Mouse (Mus musculus) kidney, postnatal 0 days (tissue): ENCODE results near the gene Dxo. TPM values are rescaled to one million over a fixed set of nuclear protein-coding genes. Genes with fewer than 3 reads are reported as not detected.
"Not testable (repeated sequence)": the region's sequence is repeated elsewhere in the genome, so short reads cannot be mapped to it uniquely, and the experiment has no call there.

Source experiments
- ATAC-seq: fragments of 200-750 bp; cut with Nextera tagmentation; replicated peaks from 2 replicates; pipeline ENCODE4 v1.8.0; 2017; ENCODE audit warnings: low read depth, moderate number of reproducible peaks, moderate TSS enrichment, moderate library complexity; ENCODE audit not compliant: low FRiP score
- DNase-seq: peaks from one replicate; pipeline ENCODE4 v3.0.0-alpha.2; 2016; ENCODE audit warnings: low spot score
- H3K27ac ChIP-seq: fragments of 300-500 bp; sonication (generic); 2 replicates; pipeline ENCODE4 v1.5.1; 2014; ENCODE audit warnings: mild to moderate bottlenecking
- H3K27me3 ChIP-seq: fragments of 300-500 bp; sonication (generic); 2 replicates; pipeline ENCODE4 v1.6.1; 2014; ENCODE audit warnings: low read length, mixed read lengths; ENCODE audit not compliant: insufficient read depth
- H3K36me3 ChIP-seq: fragments of 300-500 bp; sonication (generic); 2 replicates; pipeline ENCODE4 v1.6.1; 2014; ENCODE audit warnings: low read length, mixed read lengths; ENCODE audit not compliant: insufficient read depth
- H3K4me1 ChIP-seq: fragments of 300-500 bp; sonication (generic); replicated peaks from 2 replicates; pipeline ENCODE4 v1.6.1; 2014; ENCODE audit warnings: antibody characterized with exemption, low read length, mixed read lengths; ENCODE audit not compliant: insufficient read depth
- H3K4me2 ChIP-seq: fragments of 300-500 bp; sonication (generic); 2 replicates; pipeline ENCODE4 v1.6.1; 2014; ENCODE audit warnings: mild to moderate bottlenecking, low read length, moderate library complexity, mixed read lengths
- H3K4me3 ChIP-seq: fragments of 300-500 bp; sonication (generic); replicated peaks from 2 replicates; pipeline ENCODE4 v1.5.1; 2014; ENCODE audit warnings: low read depth, low read length
- H3K9ac ChIP-seq: fragments of 300-500 bp; sonication (generic); 2 replicates; pipeline ENCODE4 v1.6.1; 2014; ENCODE audit warnings: low read depth, low read length
- H3K9me3 ChIP-seq: fragments of 300-500 bp; sonication (generic); replicated peaks from 2 replicates; pipeline ENCODE4 v1.6.1; 2016; ENCODE audit warnings: low read length, inconsistent platforms, mixed read lengths
- CTCF ChIP-seq: IDR thresholded peaks from 2 replicates; pipeline ENCODE4 v1.5.1; 2016; ENCODE audit warnings: antibody characterized with exemption, low read depth, mild to moderate bottlenecking, moderate library complexity
- WGBS: fragments of 180-500 bp; shearing (Covaris S2); extraction: QIAGEN DNeasy Blood & Tissue Kit; methylation state at CpG from one replicate; pipeline ENCODE4 v1.1.7; 2014; 5-methylcytosine and 5-hydroxymethylcytosine counted together
- polyA plus RNA-seq: library from polyadenylated mRNA; unstranded; fragments of >200 nt; fragmentation: Nextera tagmentation; extraction: Ambion mirVana; gene quantifications from 2 replicates; pipeline ENCODE4 v1.2.1, GENCODE M21; 2015

The Dxo gene
- polyA plus RNA-seq, result 48.2 and 49.7 TPM in 2 replicates

DNA sequence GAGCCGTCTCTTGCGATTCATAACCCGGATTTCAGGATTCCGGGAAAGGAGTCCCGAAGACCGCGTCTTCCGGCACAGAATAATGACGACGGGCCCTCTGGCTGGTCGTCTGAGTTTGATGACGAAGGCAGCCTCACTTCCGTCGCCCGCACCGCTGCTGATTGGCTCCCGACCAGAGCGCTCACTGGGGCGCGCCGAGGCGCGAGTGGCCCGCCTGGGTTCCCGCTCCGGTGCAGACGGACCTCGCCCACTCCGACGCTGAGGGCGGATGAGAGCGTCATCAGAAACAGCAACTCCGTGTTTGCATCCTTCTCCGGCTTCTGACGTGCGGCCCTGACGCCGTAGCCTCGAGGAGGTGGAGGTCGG is at the start of gene Dxo, which contains the start of gene Stk19:
Dxo (plus strand) TSS at position 164 of the 366 bp plus-strand sequence.
Stk19 (minus strand) TSS at position 90 of the 366 bp plus-strand sequence.
- Histone ChIP-seq H3K36me3 (peaks cover 35% of the 10 kb centered on the region), H3K27me3 (no peaks in the 10 kb centered on the region), H3K9ac (peak within 1 kb of the TSS; percentile 72), H3K4me1 (peaks cover 5% of the 10 kb centered on the region; the same call in 1 of the 2 replicates), H3K27ac (peak within 1 kb of the TSS; percentile 77), H3K4me3 (peak within 1 kb of the TSS; percentile 80), H3K4me2 (peak within 1 kb of the TSS; percentile 83), H3K9me3 (no peaks in the 10 kb centered on the region)
- WGBS, result under 1% methylated on average over 40 of the region's 40 CpGs
- ATAC-seq, result peak; percentile 91
- peak; percentile 97 for DNase-seq
- TF ChIP-seq CTCF, result no peak

DNA sequence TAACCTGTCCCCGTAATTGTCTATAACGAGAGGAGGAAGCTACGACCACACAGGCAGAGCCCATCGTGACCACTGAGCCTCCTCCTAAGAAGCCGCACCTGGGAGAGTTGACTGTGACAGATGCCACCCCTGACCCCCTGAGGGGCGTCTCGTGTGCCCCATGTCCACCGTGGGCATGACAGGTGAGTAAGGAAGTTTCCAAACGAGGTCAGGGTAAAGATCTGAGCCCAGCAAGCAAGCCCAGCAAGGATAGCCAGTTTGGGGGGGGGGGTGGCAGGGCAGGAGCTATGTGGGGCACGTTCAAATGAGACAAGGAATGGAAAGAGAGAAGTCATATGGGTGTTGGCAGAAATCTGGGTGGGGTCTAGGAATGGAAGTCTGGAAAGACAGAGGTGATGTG is 41.8 kb upstream of the Dxo start:
- H3K9ac ChIP-seq, result no peak overlapping the region
- no peak overlapping the region for H3K4me3 ChIP-seq
- H3K27me3 ChIP-seq, result no peaks in the 10 kb centered on the region
- H3K4me2 ChIP-seq, result no peak overlapping the region
- H3K4me1 ChIP-seq, result no peaks in the 10 kb centered on the region
- no peak overlapping the region for H3K27ac ChIP-seq
- no peaks in the 10 kb centered on the region for H3K9me3 ChIP-seq
- no peak for ATAC-seq
- 86% methylated on average over 10 of the region's 10 CpGs for WGBS
- TF ChIP-seq CTCF, result no peak
- DNase-seq, result no peak
- no peaks in the 10 kb centered on the region for H3K36me3 ChIP-seq

DNA sequence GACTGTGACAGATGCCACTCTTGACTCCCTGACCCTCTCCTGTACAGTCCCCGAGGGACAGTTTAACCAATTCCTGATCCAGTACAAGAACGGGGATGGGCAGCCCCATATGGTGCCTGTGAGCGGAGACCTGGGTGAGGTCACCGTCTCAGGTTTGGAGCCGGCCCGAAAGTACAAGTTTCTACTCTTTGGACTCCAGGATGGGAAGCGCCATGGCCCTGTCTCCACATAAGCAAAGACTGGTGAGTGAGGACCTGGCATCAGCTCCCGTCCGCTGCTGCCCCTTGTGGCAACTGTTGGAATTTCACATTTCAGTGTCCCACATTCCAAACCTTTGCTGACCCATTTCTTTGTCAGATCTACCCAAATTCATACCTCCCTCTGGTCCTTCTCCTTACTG is 41.2 kb upstream of the Dxo start:
- H3K27ac ChIP-seq, result no peak overlapping the region
- no peaks in the 10 kb centered on the region for H3K27me3 ChIP-seq
- no peak overlapping the region for H3K4me2 ChIP-seq
- no peak overlapping the region for H3K9ac ChIP-seq
- no peaks in the 10 kb centered on the region for H3K9me3 ChIP-seq
- no peaks in the 10 kb centered on the region for H3K4me1 ChIP-seq
- WGBS, result 62% methylated on average over 9 of the region's 9 CpGs
- no peak; the same call in 1 of the 2 replicates for ATAC-seq
- TF ChIP-seq CTCF, result peak; percentile 60
- no peaks in the 10 kb centered on the region for H3K36me3 ChIP-seq
- DNase-seq, result peak; percentile 3
- no peak overlapping the region for H3K4me3 ChIP-seq

DNA sequence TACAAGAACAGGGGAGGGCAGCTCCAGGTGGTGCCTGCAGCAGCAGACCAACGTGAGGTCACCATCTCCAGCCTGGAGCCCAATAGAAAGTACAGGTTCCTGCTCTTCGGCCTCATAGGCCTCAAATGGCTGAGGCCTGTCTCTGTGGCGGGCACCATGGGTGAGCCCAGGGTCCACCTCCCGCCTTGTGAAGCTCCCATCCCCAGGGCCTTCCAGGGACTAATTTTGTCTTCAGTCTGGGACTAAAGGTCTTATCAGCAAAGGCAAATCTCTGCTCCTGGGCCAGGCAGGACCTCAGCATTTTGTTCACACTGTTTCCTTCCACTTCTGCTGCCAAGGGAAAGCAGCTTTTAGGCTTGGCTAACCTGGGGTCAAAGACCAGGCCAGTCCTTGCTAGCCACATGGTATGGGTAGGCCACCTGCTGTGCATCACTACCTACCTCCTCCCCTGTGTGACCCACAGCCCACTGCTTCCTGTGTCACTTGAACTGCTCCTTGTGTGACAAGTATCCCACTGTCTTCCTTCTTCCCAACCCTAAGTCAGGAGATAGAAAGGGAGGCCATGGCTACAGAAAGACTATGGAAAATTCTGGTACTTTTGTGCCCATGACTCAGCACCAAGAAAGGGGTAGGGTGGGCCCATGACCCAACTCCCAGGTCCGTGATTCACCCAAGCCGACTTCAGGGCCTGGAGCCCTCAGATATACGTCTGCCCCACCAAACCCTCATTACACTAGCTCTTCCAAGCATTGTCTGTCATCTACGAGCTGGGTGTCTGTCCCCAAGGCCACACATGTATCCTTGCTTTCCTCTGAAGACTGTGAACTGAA is 40.3 kb upstream of the Dxo start:
- H3K4me2 ChIP-seq, result no peak overlapping the region
- DNase-seq (no peak), ATAC-seq (no peak)
- no peaks in the 10 kb centered on the region for H3K27me3 ChIP-seq
- 82% methylated on average over 8 of the region's 8 CpGs for WGBS
- H3K9me3 ChIP-seq, result no peaks in the 10 kb centered on the region
- no peaks in the 10 kb centered on the region for H3K4me1 ChIP-seq
- H3K36me3 ChIP-seq, result no peaks in the 10 kb centered on the region
- H3K4me3 ChIP-seq, result no peak overlapping the region
- H3K27ac ChIP-seq, result no peak overlapping the region
- no peak overlapping the region for H3K9ac ChIP-seq
- TF ChIP-seq CTCF, result no peak

DNA sequence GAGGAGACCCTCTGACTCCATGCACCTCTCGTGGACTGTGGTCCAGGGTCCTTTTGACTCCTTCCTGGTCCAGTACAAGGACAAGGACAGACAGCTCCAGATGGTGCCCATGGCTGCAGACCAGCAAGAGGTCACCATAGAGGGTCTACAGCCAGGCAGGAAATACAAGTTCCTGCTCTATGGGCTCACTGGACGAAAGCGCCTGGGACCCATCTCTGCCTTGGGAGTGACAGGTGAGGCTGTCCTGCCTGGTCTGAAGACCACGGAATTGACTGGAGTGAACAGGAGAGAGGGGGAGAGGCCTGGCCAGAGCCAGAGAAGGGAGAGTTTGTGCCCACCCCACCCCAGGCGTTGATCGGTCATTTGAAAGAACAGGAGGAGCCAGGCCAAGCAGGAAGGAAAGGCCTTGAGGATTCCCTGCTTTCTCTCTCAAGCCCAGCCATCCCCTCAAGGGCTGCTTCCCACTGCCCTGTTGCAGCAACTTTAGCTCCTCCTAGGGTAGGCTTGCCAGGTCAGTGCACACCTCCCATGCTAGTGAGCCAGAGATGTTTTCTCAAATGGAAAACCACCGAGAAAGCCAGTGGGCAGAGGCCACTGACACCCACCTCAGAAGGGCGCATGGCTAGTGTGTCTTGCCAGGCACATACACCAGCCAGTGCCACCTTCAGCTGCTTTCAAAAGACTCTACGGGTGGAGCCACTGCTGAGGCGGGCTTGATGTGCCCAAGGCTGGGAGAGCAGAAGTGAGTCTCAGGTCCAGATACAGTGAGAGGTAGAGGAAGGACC is 39.4 kb upstream of the Dxo start:
- 83% methylated on average over 10 of the region's 10 CpGs for WGBS
- not testable (repeated sequence) for DNase-seq, H3K36me3 ChIP-seq, H3K4me3 ChIP-seq, H3K9ac ChIP-seq, H3K27ac ChIP-seq, ATAC-seq, H3K27me3 ChIP-seq, H3K9me3 ChIP-seq, H3K4me2 ChIP-seq, H3K4me1 ChIP-seq

DNA sequence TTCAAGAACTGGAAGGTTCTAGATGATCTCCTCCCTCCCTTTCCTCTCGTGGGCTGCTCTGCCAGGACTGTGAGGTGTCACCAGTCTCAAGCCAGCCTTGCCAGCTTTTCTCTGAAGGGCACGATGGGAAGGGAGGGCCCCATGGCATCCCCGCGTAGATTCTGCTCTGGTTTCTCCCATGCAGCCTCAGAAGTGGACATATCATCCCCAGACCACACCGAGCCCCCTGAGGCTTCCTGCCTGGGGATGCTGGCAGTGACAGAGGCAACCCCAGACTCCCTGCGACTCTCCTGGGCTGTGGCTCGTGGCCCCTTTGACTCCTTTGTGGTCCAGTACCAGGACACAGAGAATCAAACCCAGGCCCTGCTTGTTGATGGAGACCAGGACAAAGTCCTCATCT is 38.7 kb upstream of the Dxo start:
- H3K36me3 ChIP-seq, H3K4me1 ChIP-seq, ATAC-seq, H3K4me3 ChIP-seq, H3K4me2 ChIP-seq, H3K27me3 ChIP-seq, H3K9ac ChIP-seq, H3K27ac ChIP-seq, H3K9me3 ChIP-seq, DNase-seq: not testable (repeated sequence)
- WGBS, result 82% methylated on average over 7 of the region's 7 CpGs
